Comparison of ENCODE assay signal across 8 mouse cellular contexts in the genomic region with DNA sequence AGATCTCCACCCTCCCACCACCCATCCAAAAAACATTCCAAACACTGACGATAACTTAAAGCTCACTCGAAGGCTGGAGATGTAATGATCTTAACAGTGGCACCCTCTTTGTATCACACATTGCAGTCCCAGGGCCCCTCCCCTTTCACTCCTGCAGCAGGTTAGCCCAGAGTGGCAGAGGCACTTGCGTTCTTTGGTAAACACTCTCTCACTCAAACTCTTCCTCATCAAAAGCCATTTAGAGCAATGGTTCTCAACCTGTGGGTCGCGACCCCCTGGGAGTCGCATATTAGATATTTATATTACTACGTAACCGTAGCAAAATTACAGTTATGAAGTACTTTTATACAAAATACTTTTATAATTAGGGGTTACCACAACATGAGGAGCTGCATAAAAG. TPM values are rescaled to one million over a fixed set of nuclear protein-coding genes. Genes with fewer than 3 reads are reported as not detected.
DNase-seq lines count a peak whose midpoint lies in the region; ATAC-seq and TF ChIP-seq lines count a peak whose summit lies in the region.

No protein-coding gene starts in this region.

- no peak for DNase-seq in kidney, postnatal 25 days
- DNase-seq in brain, embryonic 14.5 days (ENCODE audit: low read depth), result peak; percentile 4
- DNase-seq in lung, postnatal 0 days (ENCODE audit: low spot score), result peak; percentile 28
- no peak for DNase-seq in spleen, adult 2 months (ENCODE audit: low read depth in 1 of 2, low spot score in 2 of 2)
- no peak for DNase-seq in left cerebral cortex, postnatal 10 days (ENCODE audit: extremely low spot score in 1 of 2, low spot score in 2 of 2)
- no peak for DNase-seq in layer of hippocampus, adult 11-12 months (ENCODE audit: low spot score)

- H3K27me3 ChIP-seq in kidney, embryonic 15.5 days, result no peaks in the 10 kb centered on the region
- no peaks in the 10 kb centered on the region for H3K27me3 ChIP-seq in hindbrain, embryonic 13.5 days
- H3K27me3 ChIP-seq in lung, postnatal 0 days (replicated peaks; ENCODE audit: insufficient read depth, low read length), result no peaks in the 10 kb centered on the region
- H3K27me3 ChIP-seq in spleen, adult 2 months (ENCODE audit: control insufficient read depth, insufficient read depth, low read length), result no peaks in the 10 kb centered on the region

- no peak for ATAC-seq in kidney, embryonic 15.5 days (replicated peaks; ENCODE audit: low FRiP score)
- no peak for ATAC-seq in hindbrain, embryonic 13.5 days (ENCODE audit: low FRiP score)
- peak; percentile 35 for ATAC-seq in lung, postnatal 0 days

- WGBS in kidney, embryonic 15.5 days, result 43% methylated on average over 8 of the region's 8 CpGs
- WGBS in hindbrain, embryonic 13.5 days, result 51% methylated on average over 8 of the region's 8 CpGs
- 19% methylated on average over 8 of the region's 8 CpGs for WGBS in lung, postnatal 0 days
- 51% methylated on average over 8 of the region's 8 CpGs for WGBS in spleen, adult 2 months

- peak overlapping the region; percentile 93 for H3K4me3 ChIP-seq in kidney, embryonic 15.5 days (replicated peaks)
- peak overlapping the region; percentile 92 for H3K4me3 ChIP-seq in hindbrain, embryonic 13.5 days
- H3K4me3 ChIP-seq in lung, postnatal 0 days (ENCODE audit: low read depth, low read length), result peak overlapping the region; percentile 79
- H3K4me3 ChIP-seq in spleen, adult 2 months (ENCODE audit: extremely low read depth, insufficient read depth, insufficient read length), result peak overlapping the region; percentile 99

- H3K27ac ChIP-seq in kidney, embryonic 15.5 days, result no peak overlapping the region
- H3K27ac ChIP-seq in hindbrain, embryonic 13.5 days, result no peak overlapping the region
- H3K27ac ChIP-seq in lung, postnatal 0 days (ENCODE audit: low read length), result no peak overlapping the region
- H3K27ac ChIP-seq in spleen, adult 2 months (ENCODE audit: insufficient read depth, low read length), result no peak overlapping the region

- peaks cover 9% of the 10 kb centered on the region for H3K4me1 ChIP-seq in kidney, embryonic 15.5 days
- H3K4me1 ChIP-seq in hindbrain, embryonic 13.5 days (replicated peaks), result peaks cover 15% of the 10 kb centered on the region
- peaks cover 9% of the 10 kb centered on the region for H3K4me1 ChIP-seq in lung, postnatal 0 days (ENCODE audit: insufficient read depth, low read depth, low read length)
- H3K4me1 ChIP-seq in spleen, adult 2 months (ENCODE audit: control insufficient read depth, insufficient read depth, insufficient read length), result peaks cover 10% of the 10 kb centered on the region

- H3K4me2 ChIP-seq in kidney, embryonic 15.5 days, result peak overlapping the region; percentile 78
- peak overlapping the region; percentile 83 for H3K4me2 ChIP-seq in hindbrain, embryonic 13.5 days
- H3K4me2 ChIP-seq in lung, postnatal 0 days (replicated peaks; ENCODE audit: low read depth, low read length), result peak overlapping the region; percentile 81

- no peak for TF ChIP-seq EP300 in lung, postnatal 0 days (IDR thresholded peaks at IDR 0.05)

- intact Hi-C loops in left cerebral cortex, postnatal 10 days (cut with DNase I), result no loop called here

- no peak for TF ChIP-seq POLR2A in brain, embryonic 14.5 days (IDR thresholded peaks at IDR 0.05; ENCODE audit: borderline replicate concordance, extremely low read depth, insufficient read depth, insufficient read length, poor library complexity, severe bottlenecking)
- no peak for TF ChIP-seq POLR2A in spleen, adult 2 months (IDR thresholded peaks at IDR 0.05; ENCODE audit: low read depth, low read length)

- TF ChIP-seq CTCF in brain, embryonic 14.5 days (IDR thresholded peaks at IDR 0.05; ENCODE audit: borderline replicate concordance, extremely low read depth, insufficient read depth, insufficient read length), result no peak
- TF ChIP-seq CTCF in lung, postnatal 0 days (IDR thresholded peaks at IDR 0.05), result no peak
- TF ChIP-seq CTCF in spleen, adult 2 months (IDR thresholded peaks at IDR 0.05; ENCODE audit: extremely low read depth, insufficient read depth, insufficient read length, insufficient replicate concordance), result no peak

- no peaks in the 10 kb centered on the region for H3K36me3 ChIP-seq in kidney, embryonic 15.5 days
- no peaks in the 10 kb centered on the region for H3K36me3 ChIP-seq in hindbrain, embryonic 13.5 days
- no peaks in the 10 kb centered on the region for H3K36me3 ChIP-seq in lung, postnatal 0 days (ENCODE audit: insufficient read depth, low read length)
- H3K36me3 ChIP-seq in spleen, adult 2 months (ENCODE audit: control insufficient read depth, insufficient read depth, low read length), result no peaks in the 10 kb centered on the region

- no peaks in the 10 kb centered on the region for H3K9me3 ChIP-seq in kidney, embryonic 15.5 days (replicated peaks)
- H3K9me3 ChIP-seq in hindbrain, embryonic 13.5 days, result no peaks in the 10 kb centered on the region
- H3K9me3 ChIP-seq in lung, postnatal 0 days (ENCODE audit: low read length), result no peaks in the 10 kb centered on the region

- H3K9ac ChIP-seq in kidney, embryonic 15.5 days, result peak overlapping the region; percentile 77; the same call in 1 of the 2 replicates
- peak overlapping the region; percentile 85 for H3K9ac ChIP-seq in hindbrain, embryonic 13.5 days
- H3K9ac ChIP-seq in lung, postnatal 0 days (replicated peaks; ENCODE audit: low read depth), result peak overlapping the region; percentile 71

RNA-seq across cellular contexts. Expression of gene Mindy3, which starts 1.1 kb away (rescaled TPM):
- polyA plus RNA-seq in kidney, embryonic 15.5 days (2015; fragmentation: Nextera tagmentation; extraction: Ambion mirVana), result 35.1 and 37.1 TPM in 2 replicates
- 57.1 and 66.3 TPM in 2 replicates for polyA plus RNA-seq in brain, embryonic 14.5 days (2012; rRNA removed)
- 52.4 and 56.6 TPM in 2 replicates for polyA plus RNA-seq in hindbrain, embryonic 13.5 days (2015; fragmentation: Nextera tagmentation; extraction: Ambion mirVana)
- polyA plus RNA-seq in lung, postnatal 0 days (2015; fragmentation: Nextera tagmentation; extraction: Ambion mirVana), result 33.5 and 36.9 TPM in 2 replicates
- polyA plus RNA-seq in spleen, adult 2 months (2012; rRNA removed), result 25.5 and 57.3 TPM in 2 replicates
- 10 to 100 TPM; 69.7 to 76.8 TPM for total RNA-seq in left cerebral cortex, postnatal 10 days (2021)

Comparison
In these comparisons a context has a peak if more than half of its experiments do, and no peak if none do; other contexts are left out.
1. DNase-seq: peak in brain, embryonic 14.5 days (single experiment) and lung, postnatal 0 days (single experiment); none in kidney, postnatal 25 days (0 of 2), spleen, adult 2 months (0 of 2), left cerebral cortex, postnatal 10 days (0 of 2) and layer of hippocampus, adult 11-12 months (single experiment).
2. Peak in every context shown above with its lines, with median percentiles within 50 percentile points of each other: H3K4me2 ChIP-seq, H3K4me3 ChIP-seq and H3K9ac ChIP-seq.